Mouse (Mus musculus) layer of hippocampus, postnatal 14 days (tissue): Measurements from ENCODE around the gene Efs. TPM values are rescaled to one million over a fixed set of nuclear protein-coding genes. Genes with fewer than 3 reads are reported as not detected.

ENCODE experiments used
- DNase-seq, 2 experiments: peaks; one replicate each; pipeline ENCODE4 v3.0.0; 2021 to 2022; ENCODE audit warnings: low spot score in 2 of 2, mixed read lengths in 1 of 2
- microRNA-seq, 2 experiments: library from miRNA; unstranded; fragments of <30 nt; microRNA quantifications; one replicate each; pipeline ENCODE4 v1.2.0; 2021
- total RNA-seq, 2 experiments: library from RNA; stranded (reverse); gene quantifications; 2 replicates each; pipeline ENCODE4 v1.2.3; 2021

The Efs gene
- total RNA-seq, 2 experiments from 2014 or later: 14.7 to 17.0 TPM

GRCm38 (mm10) chr14:54876539-54877047 is 49.3 kb downstream of the Efs start:
- peak; percentile 89 for DNase-seq

GRCm38 (mm10) chr14:54875844-54876538 is 49.9 kb downstream of the Efs start:
- no peak for DNase-seq

- DNase-seq: no peak
These were observed 51.8 kb downstream of the Efs start for GRCm38 (mm10) chr14:54874165-54874564.

GRCm38 (mm10) chr14:54870861-54871260 is 55.1 kb downstream of the Efs start, which contains the start of gene Homez:
Gene Homez, minus strand, starts transcription at chr14:54870961.
- DNase-seq: no peak

GRCm38 (mm10) chr14:54868026-54868425 is 57.9 kb downstream of the Efs start:
- DNase-seq: no peak

GRCm38 (mm10) chr14:54866936-54867335 is 59.0 kb downstream of the Efs start:
- DNase-seq: no peak

Small RNAs within 50 kb of the gene (microRNA-seq; reads per million reads assigned to microRNA genes)
- 0 to 1.7 reads per million in 2 experiments for gene Mir208a
- 0.28 to 2.5 reads per million in 2 experiments for gene Mir208b

Other genes with a start within 250 kb of the Efs start
- 10 to 100 TPM; 25.8 to 27.8 TPM for gene 1700123O20Rik, start 239.9 kb downstream of the Efs start, total RNA-seq
- gene Acin1, start 239.2 kb downstream of the Efs start, total RNA-seq: 100 to 1,000 TPM; 210 to 221 TPM
- under 1 TPM in 1 of 2 experiments, not detected in 1; 0.21 TPM for gene Gm29776, start 227.3 kb downstream of the Efs start, total RNA-seq
- gene Cebpe, start 214.0 kb downstream of the Efs start, total RNA-seq: not detected
- 10 to 100 TPM; 66.1 to 66.2 TPM for gene Slc7a8, start 144.2 kb downstream of the Efs start, total RNA-seq
- gene Rnf212b, start 112.0 kb downstream of the Efs start, total RNA-seq: not detected
- 10 to 100 TPM; 20.8 to 21.7 TPM for gene Homez, start 55.2 kb downstream of the Efs start, total RNA-seq
- 10 to 100 TPM; 24.3 to 27.5 TPM for gene Ppp1r3e, start 48.6 kb downstream of the Efs start, total RNA-seq
- gene Bcl2l2, start 42.7 kb downstream of the Efs start, total RNA-seq: 10 to 100 TPM; 95.3 to 96.8 TPM
- gene Gm20521, start 42.7 kb downstream of the Efs start, total RNA-seq: under 1 TPM; 0.30 to 0.88 TPM
- gene Pabpn1, start 33.6 kb downstream of the Efs start, total RNA-seq: 100 to 1,000 TPM; 256 to 278 TPM
- 100 to 1,000 TPM; 676 to 680 TPM for gene Slc22a17, start 13.0 kb downstream of the Efs start, total RNA-seq
- not detected for gene Il25, start 6.6 kb upstream of the Efs start, total RNA-seq
- gene Cmtm5, start 10.1 kb upstream of the Efs start, total RNA-seq: 10 to 100 TPM; 57.9 to 58.0 TPM
- 1 to 10 TPM; 2.0 to 2.8 TPM for gene Myh6, start 40.8 kb upstream of the Efs start, total RNA-seq
- gene Gm17428, start 50.8 kb upstream of the Efs start, total RNA-seq: not detected
- gene Myh7, start 68.5 kb upstream of the Efs start, total RNA-seq: 1 to 10 TPM; 4.0 to 5.4 TPM
- 10 to 100 TPM; 28.6 to 33.5 TPM for gene Ngdn, start 89.3 kb upstream of the Efs start, total RNA-seq
- gene Zfhx2, start 166.2 kb upstream of the Efs start, total RNA-seq: 10 to 100 TPM; 41.2 to 48.8 TPM
- 10 to 100 TPM; 21.7 to 24.7 TPM for gene Thtpa, start 168.7 kb upstream of the Efs start, total RNA-seq
- 10 to 100 TPM; 15.8 to 18.6 TPM for gene Ap1g2, start 180.5 kb upstream of the Efs start, total RNA-seq
- 100 to 1,000 TPM; 408 to 411 TPM for gene Jph4, start 190.8 kb upstream of the Efs start, total RNA-seq